Mouse (Mus musculus) ES-E14 (cell line): ENCODE results near the gene Slc16a11.

Experiments used
- CHD2 ChIP-seq: IDR thresholded peaks from 2 replicates; pipeline ENCODE4 v1.6.1; 2014; ENCODE audit warnings: mild to moderate bottlenecking, low read depth, low read length, inconsistent platforms
- HCFC1 ChIP-seq: IDR thresholded peaks from 2 replicates; pipeline ENCODE4 v1.6.1; 2012; ENCODE audit warnings: low read length, inconsistent platforms, borderline replicate concordance; ENCODE audit not compliant: insufficient read depth
- MAFK ChIP-seq: IDR thresholded peaks from 2 replicates; pipeline ENCODE4 v1.6.1; 2014; ENCODE audit warnings: mild to moderate bottlenecking, low read depth, low read length, inconsistent platforms; ENCODE audit not compliant: insufficient read depth
- ZC3H11A ChIP-seq: IDR thresholded peaks from 2 replicates; pipeline ENCODE4 v1.6.1; 2012; ENCODE audit warnings: low read depth, mild to moderate bottlenecking, inconsistent platforms, low read length, borderline replicate concordance
- ZNF384 ChIP-seq: IDR thresholded peaks from 2 replicates; pipeline ENCODE4 v1.6.1; 2012; ENCODE audit warnings: low read depth, low read length, inconsistent platforms

- TF ChIP-seq CHD2 (no peak), HCFC1 (no peak), MAFK (no peak), ZC3H11A (no peak), ZNF384 (no peak)
These were observed 3.6 kb downstream of the Slc16a11 start for GRCm38 (mm10) chr11:70216103-70216502.
